9 mouse cellular contexts compared by ENCODE assay signal in genomic region chr12:73998128-73998456, GRCm38 (mm10). TPM values are rescaled to one million over a fixed set of nuclear protein-coding genes. Genes with fewer than 3 reads are reported as not detected.
DNase-seq lines count a peak whose midpoint lies in the region; ATAC-seq lines count a peak whose summit lies in the region.
"Had no signal": no experiment of that assay in that cellular context is flagged by ENCODE, and none has a peak within 500 bp of the region (broad histone marks: within the 10 kb centered on the region; RNA-seq: fewer than 3 reads in every experiment).

No protein-coding gene starts in this region.

- no peaks in the 10 kb centered on the region for H3K9me3 ChIP-seq in neural tube, embryonic 11.5 days (ENCODE audit: control insufficient read depth, low read length)
- no peaks in the 10 kb centered on the region for H3K9me3 ChIP-seq in limb, embryonic 10.5 days (replicated peaks)
- H3K9me3 ChIP-seq in stomach, embryonic 14.5 days (ENCODE audit: control insufficient read depth, low read depth, low read length), result no peaks in the 10 kb centered on the region

- H3K27me3 ChIP-seq in neural tube, embryonic 11.5 days (ENCODE audit: control insufficient read depth, insufficient read depth, low read length), result peaks cover 15% of the 10 kb centered on the region
- H3K27me3 ChIP-seq in limb, embryonic 10.5 days (ENCODE audit: low read depth, poor library complexity, severe bottlenecking), result peaks cover 49% of the 10 kb centered on the region
- H3K27me3 ChIP-seq in stomach, embryonic 14.5 days (ENCODE audit: control insufficient read depth, insufficient read depth, low read length), result peaks cover 3% of the 10 kb centered on the region; the same call in 1 of the 2 replicates

- peak overlapping the region; percentile 87 for H3K4me2 ChIP-seq in neural tube, embryonic 11.5 days (ENCODE audit: low read depth)
- H3K4me2 ChIP-seq in stomach, embryonic 14.5 days (replicated peaks; ENCODE audit: low read depth, low read length), result peak overlapping the region; percentile 94

- H3K9ac ChIP-seq in neural tube, embryonic 11.5 days (ENCODE audit: low read length), result peak overlapping the region; percentile 67
- H3K9ac ChIP-seq in stomach, embryonic 14.5 days (replicated peaks; ENCODE audit: low read depth, low read length), result no peak overlapping the region

- peak; percentile 12 for DNase-seq in embryo, embryonic 11 days
- no peak for DNase-seq in embryo, embryonic 10 days (ENCODE audit: low spot score)
- DNase-seq in neural tube, embryonic 11.5 days (ENCODE audit: low spot score), result no peak
- no peak for DNase-seq in neural tube, embryonic 10.5 days (ENCODE audit: extremely low spot score, low spot score)
- no peak for DNase-seq in limb, embryonic 10.5 days (ENCODE audit: low spot score)
- DNase-seq in right cerebral cortex, postnatal 14 days, result no peak
- no peak for DNase-seq in left cerebral cortex, postnatal 14 days (ENCODE audit: low spot score in 2 of 2)
- DNase-seq: heart, postnatal 10 days had no signal

- H3K4me3 ChIP-seq in neural tube, embryonic 11.5 days (ENCODE audit: low read depth, low read length), result peak overlapping the region; percentile 63
- H3K4me3 ChIP-seq in limb, embryonic 10.5 days, result peak overlapping the region; percentile 68
- H3K4me3 ChIP-seq in stomach, embryonic 14.5 days (ENCODE audit: low read depth, low read length), result peak overlapping the region; percentile 44

- no peaks in the 10 kb centered on the region for H3K36me3 ChIP-seq in neural tube, embryonic 11.5 days (ENCODE audit: control insufficient read depth, insufficient read depth, low read length)
- H3K36me3 ChIP-seq in limb, embryonic 10.5 days, result no peaks in the 10 kb centered on the region
- H3K36me3 ChIP-seq in stomach, embryonic 14.5 days (ENCODE audit: control insufficient read depth, insufficient read depth, low read length), result no peaks in the 10 kb centered on the region

- ATAC-seq in neural tube, embryonic 11.5 days (ENCODE audit: insufficient read depth, low FRiP score, low TSS enrichment), result no peak; the same call in 1 of the 2 replicates
- no peak for ATAC-seq in stomach, embryonic 14.5 days (ENCODE audit: insufficient number of reproducible peaks, insufficient read depth, low FRiP score, low read depth)

- intact Hi-C loops in left cerebral cortex, postnatal 14 days (cut with DNase I), result no loop called here

- WGBS in neural tube, embryonic 11.5 days, result 32% methylated on average over 5 of the region's 5 CpGs
- WGBS in limb, embryonic 10.5 days, result 36% methylated on average over 5 of the region's 5 CpGs
- WGBS in stomach, embryonic 14.5 days, result 46% methylated on average over 5 of the region's 5 CpGs

- H3K27ac ChIP-seq in neural tube, embryonic 11.5 days (ENCODE audit: low read depth, low read length), result no peak overlapping the region
- peak overlapping the region; percentile 79 for H3K27ac ChIP-seq in limb, embryonic 10.5 days
- H3K27ac ChIP-seq in stomach, embryonic 14.5 days (ENCODE audit: low read length), result no peak overlapping the region

- no peaks in the 10 kb centered on the region for H3K4me1 ChIP-seq in neural tube, embryonic 11.5 days (ENCODE audit: control insufficient read depth, insufficient read depth, low read length)
- H3K4me1 ChIP-seq in limb, embryonic 10.5 days, result peaks cover 12% of the 10 kb centered on the region
- H3K4me1 ChIP-seq in stomach, embryonic 14.5 days (ENCODE audit: control insufficient read depth, insufficient read depth, low read length), result no peaks in the 10 kb centered on the region; the same call in 1 of the 2 replicates

RNA-seq across cellular contexts. Expression of gene Syt16, which starts 0.6 kb away (rescaled TPM):
- 6.7 and 9.3 TPM in 2 replicates for polyA plus RNA-seq in neural tube, embryonic 11.5 days (2014; fragmentation: Nextera tagmentation; extraction: Ambion mirVana)
- 0.40 and 1.7 TPM in 2 replicates for polyA plus RNA-seq in limb, embryonic 10.5 days (2016; fragmentation: Nextera tagmentation; extraction: Ambion mirVana)
- polyA plus RNA-seq in stomach, embryonic 14.5 days (2014; fragmentation: Nextera tagmentation; extraction: Ambion mirVana), result 2.3 and 2.7 TPM in 2 replicates
- total RNA-seq in left cerebral cortex, postnatal 14 days (2021), result 100 to 1,000 TPM; 106 to 114 TPM
- total RNA-seq: heart, postnatal 10 days had no signal

RNA-seq across cellular contexts. Expression of gene Snapc1, which starts 33.8 kb away (rescaled TPM):
- 24.6 and 29.9 TPM in 2 replicates for polyA plus RNA-seq in neural tube, embryonic 11.5 days (2014; fragmentation: Nextera tagmentation; extraction: Ambion mirVana)
- 18.9 and 23.5 TPM in 2 replicates for polyA plus RNA-seq in limb, embryonic 10.5 days (2016; fragmentation: Nextera tagmentation; extraction: Ambion mirVana)
- polyA plus RNA-seq in stomach, embryonic 14.5 days (2014; fragmentation: Nextera tagmentation; extraction: Ambion mirVana), result 20.9 and 22.4 TPM in 2 replicates
- total RNA-seq in left cerebral cortex, postnatal 14 days (2021), result 10 to 100 TPM; 36.7 to 42.4 TPM
